10 mouse cellular contexts compared by ENCODE assay signal in genomic region chr5:117675840-117676239, GRCm38 (mm10).
"Had no signal": no experiment of that assay in that cellular context is flagged by ENCODE, and none has a peak within 500 bp of the region (broad histone marks: within the 10 kb centered on the region; RNA-seq: fewer than 3 reads in every experiment).

No protein-coding gene starts in this region.

- ATAC-seq: lung, postnatal 0 days had no signal

- DNase-seq: kidney, postnatal 25 days; lung, adult 2 months; lung, postnatal 36 days; thymus, postnatal 4 days had no signal

- H3K9ac ChIP-seq: liver, embryonic 15.5 days had no signal

- H3K9me3 ChIP-seq: limb, embryonic 10.5 days; liver, embryonic 15.5 days had no signal

- H3K4me1 ChIP-seq: liver, embryonic 15.5 days had no signal

- H3K27me3 ChIP-seq: liver, embryonic 15.5 days had no signal

- H3K4me2 ChIP-seq: liver, embryonic 11.5 days; liver, embryonic 15.5 days had no signal

- H3K4me3 ChIP-seq: left cerebral cortex, adult 2 months; limb, embryonic 10.5 days; liver, embryonic 15.5 days had no signal

- H3K36me3 ChIP-seq: limb, embryonic 10.5 days; liver, embryonic 15.5 days had no signal

- H3K27ac ChIP-seq: left cerebral cortex, adult 2 months; limb, embryonic 10.5 days; liver, embryonic 15.5 days; stomach, postnatal 0 days had no signal
